Mouse (Mus musculus): Measurements from ENCODE around the gene Tmtc4. TPM values are rescaled to one million over a fixed set of nuclear protein-coding genes. Genes with fewer than 3 reads are reported as not detected.
A peak's percentile ranks its signal among the peaks of the same experiment; 100 is the strongest.

Tmtc4 gene
- polyA plus RNA-seq, 1 experiment from 2014 or later, result 31.4 TPM

GRCm38 (mm10) chr14:122968049-122968448 lies 15.8 kb downstream of the Tmtc4 start:
- Histone ChIP-seq H3K27me3 (no peaks in the 10 kb centered on the region), H3K9me3 (no peaks in the 10 kb centered on the region), H3K4me1 (replicated peaks) (no peaks in the 10 kb centered on the region), H3K36me3 (peaks cover 80% of the 10 kb centered on the region), H3K4me2 (no peak overlapping the region), H3K27ac (no peak overlapping the region), H3K4me3 (replicated peaks) (no peak overlapping the region), H3K9ac (replicated peaks) (no peak overlapping the region)
- 86% methylated on average over 2 of the region's 2 CpGs for WGBS
- no peak for ATAC-seq (ENCODE audit: insufficient number of reproducible peaks, insufficient read depth, low FRiP score, low TSS enrichment, low read depth)

- no peak overlapping the region for H3K4me3 ChIP-seq (replicated peaks)
- no peak overlapping the region for H3K27ac ChIP-seq
- H3K36me3 ChIP-seq, result peaks cover 13% of the 10 kb centered on the region
Measured at GRCm38 (mm10) chr14:122957941-122958340, 25.9 kb downstream of the Tmtc4 start.

GRCm38 (mm10) chr14:122953331-122953730 lies 30.5 kb downstream of the Tmtc4 start:
- no peak overlapping the region for H3K4me3 ChIP-seq (replicated peaks)
- no peaks in the 10 kb centered on the region for H3K9me3 ChIP-seq
- no peak overlapping the region for H3K27ac ChIP-seq
- H3K27me3 ChIP-seq, result no peaks in the 10 kb centered on the region
- no peak overlapping the region for H3K4me2 ChIP-seq
- peaks cover 6% of the 10 kb centered on the region; the same call in 1 of the 2 replicates for H3K4me1 ChIP-seq (replicated peaks)
- no peak for ATAC-seq (ENCODE audit: insufficient number of reproducible peaks, insufficient read depth, low FRiP score, low TSS enrichment, low read depth)
- H3K36me3 ChIP-seq, result peaks cover 10% of the 10 kb centered on the region; the same call in 1 of the 2 replicates
- WGBS, result 18% methylated on average over 1 of the region's 1 CpGs
- no peak overlapping the region for H3K9ac ChIP-seq (replicated peaks)

More at GRCm38 (mm10) chr14:122957941-122958340, 25.9 kb downstream of the Tmtc4 start:
- no peak overlapping the region for H3K4me2 ChIP-seq
- no peaks in the 10 kb centered on the region for H3K27me3 ChIP-seq
- no peak overlapping the region for H3K9ac ChIP-seq (replicated peaks)
- H3K9me3 ChIP-seq, result no peaks in the 10 kb centered on the region
- ATAC-seq (ENCODE audit: insufficient number of reproducible peaks, insufficient read depth, low FRiP score, low TSS enrichment, low read depth), result no peak
- peaks cover 15% of the 10 kb centered on the region for H3K4me1 ChIP-seq (replicated peaks)
- WGBS, result 86% methylated on average over 8 of the region's 8 CpGs

GRCm38 (mm10) chr14:122952556-122952955 lies 31.3 kb downstream of the Tmtc4 start:
- Histone ChIP-seq H3K4me3 (replicated peaks) (no peak overlapping the region), H3K4me1 (replicated peaks) (peaks cover 6% of the 10 kb centered on the region; the same call in 1 of the 2 replicates), H3K4me2 (no peak overlapping the region), H3K27ac (no peak overlapping the region), H3K36me3 (peaks cover 18% of the 10 kb centered on the region; the same call in 1 of the 2 replicates), H3K9me3 (no peaks in the 10 kb centered on the region), H3K27me3 (no peaks in the 10 kb centered on the region), H3K9ac (replicated peaks) (no peak overlapping the region)
- 87% methylated on average over 1 of the region's 1 CpGs for WGBS
- no peak for ATAC-seq (ENCODE audit: insufficient number of reproducible peaks, insufficient read depth, low FRiP score, low TSS enrichment, low read depth)

DNA sequence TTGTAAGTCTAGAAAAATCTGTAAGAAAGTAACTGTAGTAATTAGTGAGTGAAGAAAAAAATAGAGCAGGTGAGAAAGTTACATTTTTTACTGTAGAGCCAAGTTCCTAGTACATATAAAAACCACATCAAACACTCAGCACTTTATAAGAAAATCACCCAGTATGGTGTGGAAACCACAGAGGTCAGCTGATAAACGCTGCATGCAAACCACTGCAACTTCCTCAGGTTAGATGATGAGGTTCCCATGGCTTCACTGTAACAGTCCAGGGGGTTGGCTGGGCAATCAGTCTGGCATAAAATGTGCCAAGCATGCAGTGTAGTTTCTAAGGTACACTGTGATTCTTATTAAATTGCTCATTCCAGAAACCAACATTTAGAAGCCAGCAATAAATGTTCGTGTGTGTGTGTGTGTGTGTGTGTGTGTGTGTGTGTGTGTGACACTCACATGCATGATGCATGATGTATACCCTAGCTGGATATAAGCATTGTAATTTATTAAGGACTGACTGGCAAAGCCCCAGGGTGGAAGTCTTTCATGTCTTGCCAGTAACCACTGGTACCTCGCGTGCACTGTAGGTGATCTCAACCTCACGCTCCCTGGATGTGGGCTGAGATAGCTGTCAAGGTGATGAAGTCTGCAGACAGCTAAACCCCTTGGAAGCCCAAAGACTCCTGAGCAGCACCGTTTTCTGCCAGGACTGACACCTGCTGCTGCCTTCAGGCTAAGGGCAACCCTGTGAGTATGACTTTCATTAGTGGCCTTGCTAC lies 32.0 kb downstream of the Tmtc4 start:
- H3K36me3 ChIP-seq, result peaks cover 24% of the 10 kb centered on the region; the same call in 1 of the 2 replicates
- H3K4me1 ChIP-seq (replicated peaks), result peaks cover 6% of the 10 kb centered on the region; the same call in 1 of the 2 replicates
- WGBS, result 66% methylated on average over 6 of the region's 6 CpGs
- no peaks in the 10 kb centered on the region for H3K9me3 ChIP-seq
- no peak; the same call in 1 of the 2 replicates for ATAC-seq (ENCODE audit: insufficient number of reproducible peaks, insufficient read depth, low FRiP score, low TSS enrichment, low read depth)
- no peak overlapping the region for H3K9ac ChIP-seq (replicated peaks)
- no peaks in the 10 kb centered on the region for H3K27me3 ChIP-seq
- H3K4me2 ChIP-seq, result no peak overlapping the region
- no peak overlapping the region for H3K4me3 ChIP-seq (replicated peaks)
- H3K27ac ChIP-seq, result no peak overlapping the region

- Histone ChIP-seq H3K27me3 (no peaks in the 10 kb centered on the region), H3K4me3 (replicated peaks) (no peak overlapping the region), H3K4me1 (replicated peaks) (peaks cover 6% of the 10 kb centered on the region; the same call in 1 of the 2 replicates), H3K9me3 (no peaks in the 10 kb centered on the region), H3K4me2 (no peak overlapping the region), H3K27ac (no peak overlapping the region), H3K9ac (replicated peaks) (no peak overlapping the region), H3K36me3 (peaks cover 28% of the 10 kb centered on the region; the same call in 1 of the 2 replicates)
- WGBS, result 96% methylated on average over 1 of the region's 1 CpGs
- ATAC-seq (ENCODE audit: insufficient number of reproducible peaks, insufficient read depth, low FRiP score, low TSS enrichment, low read depth), result no peak
Measured at GRCm38 (mm10) chr14:122950915-122951314, 32.9 kb downstream of the Tmtc4 start.

DNA sequence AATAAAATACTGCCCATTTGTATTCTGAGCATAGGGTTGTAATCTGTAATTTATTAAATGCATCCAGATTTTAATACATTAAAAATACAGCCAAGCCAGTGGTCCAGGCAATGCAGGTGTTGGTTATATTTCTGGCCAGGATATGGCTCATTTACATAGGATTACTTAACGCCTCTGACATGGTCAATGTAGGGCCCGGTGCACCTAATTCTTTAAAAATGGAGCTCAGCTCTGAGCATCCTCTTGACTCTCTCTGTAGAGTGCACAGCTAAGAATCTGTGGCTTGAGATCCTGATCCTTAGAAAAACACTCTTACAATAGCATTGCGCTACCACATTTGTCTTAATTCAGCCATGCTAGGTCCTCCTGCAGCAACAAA lies 40.4 kb downstream of the Tmtc4 start:
- WGBS, result 57% methylated on average over 3 of the region's 3 CpGs
- 0 out of 2 replicates have a peak overlapping the region, but pooled peaks have one; percentile 35 for H3K27ac ChIP-seq
- no peak for ATAC-seq (ENCODE audit: insufficient number of reproducible peaks, insufficient read depth, low FRiP score, low TSS enrichment, low read depth)
- H3K9ac ChIP-seq (replicated peaks), result no peak overlapping the region
- peaks cover 56% of the 10 kb centered on the region for H3K36me3 ChIP-seq
- H3K9me3 ChIP-seq, result no peaks in the 10 kb centered on the region
- H3K4me3 ChIP-seq (replicated peaks), result no peak overlapping the region
- peaks cover 8% of the 10 kb centered on the region for H3K4me1 ChIP-seq (replicated peaks)
- no peak overlapping the region for H3K4me2 ChIP-seq
- H3K27me3 ChIP-seq, result no peaks in the 10 kb centered on the region

- peak; percentile 70; the same call in 1 of the 2 replicates for ATAC-seq (ENCODE audit: insufficient number of reproducible peaks, insufficient read depth, low FRiP score, low TSS enrichment, low read depth)
- WGBS, result 17% methylated on average over 4 of the region's 4 CpGs
- Histone ChIP-seq H3K36me3 (peaks cover 52% of the 10 kb centered on the region), H3K9me3 (no peaks in the 10 kb centered on the region), H3K27ac (no peak overlapping the region), H3K4me1 (replicated peaks) (peaks cover 8% of the 10 kb centered on the region), H3K27me3 (no peaks in the 10 kb centered on the region), H3K9ac (replicated peaks) (no peak overlapping the region), H3K4me3 (replicated peaks) (no peak overlapping the region), H3K4me2 (no peak overlapping the region)
Measured at GRCm38 (mm10) chr14:122942757-122943474, 40.9 kb downstream of the Tmtc4 start.

DNA sequence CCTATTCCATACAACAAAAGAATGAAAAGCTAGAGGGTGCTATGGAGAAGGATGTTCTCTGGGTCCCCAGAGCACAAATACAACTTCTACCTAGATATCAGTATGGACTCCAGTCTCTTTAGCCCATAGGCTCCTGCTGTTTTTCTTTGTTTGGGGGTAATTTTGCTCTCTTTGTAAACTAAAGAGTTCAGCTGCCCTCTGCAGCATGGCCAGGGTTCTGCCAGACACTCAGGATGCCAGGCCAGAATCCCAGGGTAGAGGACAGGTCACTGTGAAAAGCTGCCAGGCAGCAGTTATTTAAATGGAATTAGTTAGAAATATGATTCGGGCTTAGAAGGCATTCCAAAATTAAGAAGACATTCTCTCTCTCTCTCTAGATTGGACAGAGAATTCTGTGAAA lies 47.4 kb downstream of the Tmtc4 start:
- no peak overlapping the region for H3K9ac ChIP-seq (replicated peaks)
- H3K36me3 ChIP-seq, result peaks cover 56% of the 10 kb centered on the region
- no peaks in the 10 kb centered on the region for H3K9me3 ChIP-seq
- H3K27ac ChIP-seq, result no peak overlapping the region
- no peaks in the 10 kb centered on the region for H3K4me1 ChIP-seq (replicated peaks)
- H3K4me3 ChIP-seq (replicated peaks), result no peak overlapping the region
- ATAC-seq (ENCODE audit: insufficient number of reproducible peaks, insufficient read depth, low FRiP score, low TSS enrichment, low read depth), result no peak
- H3K27me3 ChIP-seq, result no peaks in the 10 kb centered on the region
- no peak overlapping the region for H3K4me2 ChIP-seq
- WGBS, result 91% methylated on average over 1 of the region's 1 CpGs

DNA sequence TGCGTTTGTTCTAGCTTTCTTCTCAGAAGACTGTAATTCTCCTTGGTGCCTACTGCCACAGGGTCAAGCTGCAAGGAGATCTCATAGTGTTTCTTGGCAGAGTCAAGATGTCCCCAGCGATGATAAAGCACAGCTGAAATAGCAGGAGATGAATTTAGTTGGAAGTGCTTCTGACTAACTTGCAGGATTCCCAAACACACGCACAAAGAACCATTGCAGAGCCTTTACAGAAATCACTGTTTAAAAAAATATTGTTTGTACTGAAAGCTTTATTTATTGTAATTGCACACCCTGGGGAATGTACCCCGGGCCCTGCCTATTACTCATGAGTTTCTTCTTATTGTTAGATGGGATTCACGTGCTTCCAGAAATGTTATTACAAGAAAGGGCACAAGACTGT lies 63.8 kb downstream of the Tmtc4 start:
- no peak overlapping the region for H3K4me3 ChIP-seq (replicated peaks)
- no peaks in the 10 kb centered on the region for H3K4me1 ChIP-seq (replicated peaks)
- no peak overlapping the region for H3K4me2 ChIP-seq
- H3K9ac ChIP-seq (replicated peaks), result no peak overlapping the region
- no peaks in the 10 kb centered on the region for H3K27me3 ChIP-seq
- H3K36me3 ChIP-seq, result peaks cover 25% of the 10 kb centered on the region; the same call in 1 of the 2 replicates
- H3K27ac ChIP-seq, result no peak overlapping the region
- no peaks in the 10 kb centered on the region for H3K9me3 ChIP-seq
- 77% methylated on average over 5 of the region's 5 CpGs for WGBS
- no peak for ATAC-seq (ENCODE audit: insufficient number of reproducible peaks, insufficient read depth, low FRiP score, low TSS enrichment, low read depth)

DNA sequence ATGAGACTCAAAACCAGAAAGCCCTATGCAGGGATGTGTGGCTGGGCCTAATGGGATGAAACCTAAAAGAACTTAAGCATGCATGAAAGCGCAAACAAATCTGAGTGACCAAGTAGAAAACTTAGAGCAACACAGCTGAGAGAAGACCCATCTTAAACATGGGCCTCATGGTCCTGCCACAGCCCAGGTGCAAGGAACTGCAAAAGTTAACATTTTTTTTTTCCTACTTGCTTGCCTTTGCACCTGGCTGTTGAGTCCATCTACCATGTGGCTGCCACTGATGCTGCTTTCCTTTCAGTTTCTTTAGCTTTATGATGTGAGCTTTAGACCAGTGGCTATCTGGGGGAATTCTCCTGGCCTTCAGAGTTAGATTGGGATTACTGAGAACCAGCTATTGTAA lies 66.2 kb downstream of the Tmtc4 start:
- Histone ChIP-seq H3K4me1 (replicated peaks) (0 out of 2 replicates have a peak, but pooled peaks cover 2% of the 10 kb centered on the region), H3K27ac (no peak overlapping the region), H3K4me2 (no peak overlapping the region), H3K9me3 (no peaks in the 10 kb centered on the region), H3K27me3 (no peaks in the 10 kb centered on the region), H3K4me3 (replicated peaks) (no peak overlapping the region), H3K36me3 (peaks cover 15% of the 10 kb centered on the region; the same call in 1 of the 2 replicates), H3K9ac (replicated peaks) (no peak overlapping the region)
- ATAC-seq (ENCODE audit: insufficient number of reproducible peaks, insufficient read depth, low FRiP score, low TSS enrichment, low read depth), result no peak
- 92% methylated on average over 1 of the region's 1 CpGs for WGBS
